Mouse (Mus musculus) G1E (cell line): ENCODE results near the gene Ncoa3.

Source experiments
- CTCF ChIP-seq: IDR thresholded peaks from 2 replicates; pipeline ENCODE4 v1.5.1; 2012; ENCODE audit warnings: low read depth, low read length, inconsistent platforms, mixed read lengths
- GATA1 ChIP-seq: IDR thresholded peaks from 2 replicates; pipeline ENCODE4 v1.6.1; 2012; ENCODE audit warnings: borderline replicate concordance, low read length, inconsistent platforms, mixed read lengths
- POLR2AphosphoS5 ChIP-seq: IDR thresholded peaks from 2 replicates; pipeline ENCODE4 v1.6.1; 2012; ENCODE audit warnings: low read depth, low read length, inconsistent platforms; ENCODE audit not compliant: insufficient replicate concordance
- TAL1 ChIP-seq: conservative IDR thresholded peaks from 2 replicates; pipeline ENCODE4 v1.6.1; 2012; ENCODE audit warnings: low read depth, low read length, inconsistent platforms, mixed read lengths

DNA sequence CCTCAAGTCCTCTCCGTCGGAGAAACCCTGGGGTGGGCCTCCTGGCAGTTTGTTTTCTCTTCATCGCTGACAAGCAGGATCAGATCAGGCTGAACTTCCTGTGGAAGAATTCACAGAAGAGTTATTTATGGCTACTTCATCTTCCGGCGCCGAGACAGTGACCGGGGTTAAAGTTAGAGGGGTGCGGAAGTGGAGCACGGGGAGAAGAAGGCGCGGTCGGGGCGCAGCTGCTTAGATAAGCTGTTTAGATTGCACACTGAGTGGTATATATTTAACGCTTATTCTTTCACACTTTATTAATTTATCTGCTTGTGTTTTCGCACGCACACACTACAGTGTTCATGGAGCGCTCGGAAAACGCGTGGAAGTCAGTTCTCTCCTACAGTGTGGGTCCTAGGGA is 37.6 kb upstream of the Ncoa3 start:
- TF ChIP-seq TAL1 (no peak), CTCF (no peak), GATA1 (no peak), POLR2AphosphoS5 (no peak)
